Mouse (Mus musculus): ENCODE measurements around the gene Qprt. TPM values are rescaled to one million over a fixed set of nuclear protein-coding genes. Genes with fewer than 3 reads are reported as not detected.

Gene Qprt
- polyA plus RNA-seq, 1 experiment from 2014 or later, result 1.7 TPM

DNA sequence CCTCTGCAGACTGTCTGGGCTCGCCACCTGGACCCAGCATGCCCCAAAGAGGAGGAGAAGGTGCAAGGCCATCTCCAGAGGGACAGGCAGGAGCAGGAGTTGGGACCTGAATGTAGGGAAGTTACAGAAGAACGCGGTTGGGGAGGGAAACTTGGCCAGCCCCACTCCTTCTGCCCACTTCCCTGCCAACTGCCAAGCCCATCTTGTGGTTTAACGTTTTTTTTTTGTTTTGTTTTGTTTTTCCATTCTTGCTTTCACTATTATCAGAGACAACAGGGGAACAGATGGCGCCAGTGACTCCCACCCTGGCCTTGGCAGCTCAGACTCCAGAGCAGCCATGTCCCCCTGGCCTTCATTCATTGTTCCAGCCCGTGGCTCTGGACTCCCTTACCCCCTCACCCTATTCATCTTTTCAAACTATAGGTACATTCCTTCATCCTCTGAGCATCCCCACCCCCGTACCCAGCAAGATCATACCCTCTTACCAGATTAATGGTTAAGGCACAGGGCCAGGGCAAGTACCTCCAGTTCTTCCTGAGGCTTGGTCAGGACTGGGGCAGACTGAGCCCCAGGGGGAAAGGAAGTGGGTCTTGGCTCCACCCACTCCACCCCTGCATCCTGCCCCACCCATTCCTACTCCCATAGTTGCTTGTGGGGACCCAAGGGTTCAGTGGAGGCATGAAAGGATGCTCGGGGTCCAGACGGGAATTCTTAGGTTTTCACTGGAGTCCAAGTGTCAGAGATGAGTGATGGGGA is 15.4 kb upstream of the Qprt start, which contains the start of gene Spn:
Gene Spn, minus strand, starts transcription at position 562 of the 756 bp plus-strand sequence.
- ATAC-seq (ENCODE audit: low FRiP score) (no peak), DNase-seq (ENCODE audit: low spot score) (no peak)
- Histone ChIP-seq H3K4me2 (replicated peaks; ENCODE audit: low read depth, low read length) (no peak within 1 kb of the TSS), H3K27ac (ENCODE audit: low read depth, low read length) (no peak within 1 kb of the TSS), H3K36me3 (ENCODE audit: control insufficient read depth, insufficient read depth, low read length) (no peaks in the 10 kb centered on the region), H3K27me3 (ENCODE audit: control insufficient read depth, insufficient read depth, low read length) (no peaks in the 10 kb centered on the region), H3K4me3 (ENCODE audit: low read depth, low read length) (no peak within 1 kb of the TSS), H3K9ac (ENCODE audit: low read depth, low read length) (no peak within 1 kb of the TSS), H3K4me1 (replicated peaks; ENCODE audit: control insufficient read depth, insufficient read depth, low read length) (no peaks in the 10 kb centered on the region), H3K9me3 (ENCODE audit: control insufficient read depth, low read length) (no peaks in the 10 kb centered on the region)
- 65% methylated on average over 9 of the region's 9 CpGs for WGBS

DNA sequence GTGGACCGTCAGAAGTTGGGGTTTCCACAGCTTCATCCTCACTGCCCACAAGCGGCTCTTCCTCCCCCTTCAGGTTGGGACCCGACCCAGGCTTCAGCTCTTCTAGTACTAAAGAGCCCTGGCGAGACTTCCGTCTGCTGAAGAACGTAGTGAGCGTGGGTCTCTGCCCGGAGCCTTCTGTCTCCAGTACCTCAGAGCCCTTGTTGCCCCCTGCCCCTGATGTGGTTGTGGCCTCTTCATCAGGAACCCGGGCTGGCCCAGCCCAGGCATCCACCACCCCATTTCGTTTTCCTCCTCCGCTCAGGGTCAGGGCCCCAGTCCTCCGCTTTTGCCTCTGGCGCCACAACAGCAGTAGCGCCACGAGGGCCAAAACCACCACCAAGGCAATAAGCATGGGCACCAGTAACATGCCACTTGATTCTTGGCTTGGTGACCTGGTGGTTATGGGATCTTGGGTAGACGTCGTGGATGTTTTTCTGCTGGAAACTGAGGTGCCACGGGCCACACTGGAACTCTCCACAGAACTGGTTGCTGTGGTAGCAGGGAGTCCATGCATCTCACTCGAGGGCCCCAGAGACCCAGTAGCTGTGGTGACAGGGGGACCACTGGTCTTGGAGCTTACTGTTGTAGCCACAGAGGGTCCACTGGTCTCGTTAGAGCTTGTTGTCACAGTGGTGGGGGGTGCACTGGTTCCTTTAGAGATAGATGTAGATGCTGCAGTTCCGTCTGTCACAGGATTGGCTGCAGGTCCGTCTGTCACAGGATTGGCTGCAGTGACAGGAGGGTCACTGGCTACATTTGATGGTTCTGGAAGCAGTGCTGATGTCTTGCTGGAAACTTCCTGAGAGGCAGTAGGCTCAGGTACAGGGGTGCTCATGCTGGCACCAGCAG is 14.4 kb upstream of the Qprt start:
- WGBS, result 87% methylated on average over 22 of the region's 22 CpGs
- Histone ChIP-seq H3K36me3 (ENCODE audit: control insufficient read depth, insufficient read depth, low read length) (no peaks in the 10 kb centered on the region), H3K27me3 (ENCODE audit: control insufficient read depth, insufficient read depth, low read length) (no peaks in the 10 kb centered on the region), H3K27ac (ENCODE audit: low read depth, low read length) (no peak overlapping the region), H3K4me2 (replicated peaks; ENCODE audit: low read depth, low read length) (no peak overlapping the region), H3K9ac (ENCODE audit: low read depth, low read length) (no peak overlapping the region), H3K4me3 (ENCODE audit: low read depth, low read length) (no peak overlapping the region), H3K4me1 (replicated peaks; ENCODE audit: control insufficient read depth, insufficient read depth, low read length) (no peaks in the 10 kb centered on the region), H3K9me3 (ENCODE audit: control insufficient read depth, low read length) (no peaks in the 10 kb centered on the region)
- ATAC-seq (ENCODE audit: low FRiP score), result no peak
- DNase-seq (ENCODE audit: low spot score), result no peak

DNA sequence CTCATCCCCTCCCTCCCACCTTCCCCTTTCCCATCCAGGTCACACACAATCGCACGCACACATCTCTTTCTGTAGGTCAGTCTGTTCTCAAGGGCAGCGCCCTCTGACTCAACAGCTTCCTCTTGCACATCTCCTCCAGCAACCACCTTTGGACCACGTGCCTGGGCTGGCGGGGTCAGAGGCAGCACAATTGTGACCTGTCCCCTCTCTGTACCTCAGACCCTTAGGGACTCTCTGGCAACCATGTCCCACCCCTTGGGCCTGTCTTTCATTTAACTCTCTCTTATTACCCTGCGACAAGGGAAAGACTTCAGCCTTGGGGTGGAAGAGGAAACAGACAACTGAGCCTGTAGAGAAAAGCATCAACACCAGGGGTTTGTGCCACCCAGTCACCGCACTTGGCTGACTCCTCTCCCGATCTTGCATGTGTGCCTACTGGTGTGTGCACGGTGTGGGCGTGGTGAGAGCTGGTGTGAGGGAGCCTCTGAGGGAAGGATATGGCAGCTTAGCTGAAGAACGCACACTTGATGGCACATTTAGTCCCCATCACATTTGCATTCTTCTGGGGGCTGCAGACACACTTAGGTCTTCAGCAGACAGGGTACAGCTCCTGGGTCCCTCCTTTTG is 12.9 kb upstream of the Qprt start:
- Histone ChIP-seq H3K27me3 (ENCODE audit: control insufficient read depth, insufficient read depth, low read length) (no peaks in the 10 kb centered on the region), H3K27ac (ENCODE audit: low read depth, low read length) (no peak overlapping the region), H3K9ac (ENCODE audit: low read depth, low read length) (no peak overlapping the region), H3K4me2 (replicated peaks; ENCODE audit: low read depth, low read length) (no peak overlapping the region), H3K4me3 (ENCODE audit: low read depth, low read length) (no peak overlapping the region), H3K9me3 (ENCODE audit: control insufficient read depth, low read length) (no peaks in the 10 kb centered on the region), H3K36me3 (ENCODE audit: control insufficient read depth, insufficient read depth, low read length) (no peaks in the 10 kb centered on the region), H3K4me1 (replicated peaks; ENCODE audit: control insufficient read depth, insufficient read depth, low read length) (no peaks in the 10 kb centered on the region)
- DNase-seq (ENCODE audit: low spot score), result no peak
- WGBS, result 79% methylated on average over 11 of the region's 11 CpGs
- no peak for ATAC-seq (ENCODE audit: low FRiP score)

DNA sequence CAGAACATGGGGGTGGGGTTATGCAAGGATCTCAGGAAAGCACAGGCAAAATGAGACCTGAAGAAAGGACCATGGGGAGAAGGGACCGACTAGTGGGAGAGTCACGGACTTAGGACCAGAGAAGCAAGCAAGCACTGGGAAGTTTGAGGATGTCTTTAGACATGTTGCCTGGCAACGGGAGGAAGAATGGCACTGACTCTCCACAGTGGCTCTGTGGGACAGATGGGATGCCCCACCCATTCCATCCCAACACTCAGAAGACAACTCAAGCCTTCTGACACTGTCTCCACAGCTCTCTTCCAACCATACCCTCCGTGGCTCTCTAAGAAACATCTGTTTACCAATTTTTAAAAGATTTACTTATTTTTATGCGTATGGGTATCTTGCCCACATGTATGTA is 11.1 kb upstream of the Qprt start:
- H3K27me3 ChIP-seq (ENCODE audit: control insufficient read depth, insufficient read depth, low read length), result no peaks in the 10 kb centered on the region
- no peaks in the 10 kb centered on the region for H3K9me3 ChIP-seq (ENCODE audit: control insufficient read depth, low read length)
- WGBS, result 46% methylated on average over 5 of the region's 5 CpGs
- H3K4me3 ChIP-seq (ENCODE audit: low read depth, low read length), result no peak overlapping the region
- no peaks in the 10 kb centered on the region for H3K36me3 ChIP-seq (ENCODE audit: control insufficient read depth, insufficient read depth, low read length)
- no peaks in the 10 kb centered on the region for H3K4me1 ChIP-seq (replicated peaks; ENCODE audit: control insufficient read depth, insufficient read depth, low read length)
- no peak overlapping the region for H3K27ac ChIP-seq (ENCODE audit: low read depth, low read length)
- H3K9ac ChIP-seq (ENCODE audit: low read depth, low read length), result no peak overlapping the region
- DNase-seq (ENCODE audit: low spot score), result no peak
- no peak overlapping the region for H3K4me2 ChIP-seq (replicated peaks; ENCODE audit: low read depth, low read length)
- no peak for ATAC-seq (ENCODE audit: low FRiP score)

DNA sequence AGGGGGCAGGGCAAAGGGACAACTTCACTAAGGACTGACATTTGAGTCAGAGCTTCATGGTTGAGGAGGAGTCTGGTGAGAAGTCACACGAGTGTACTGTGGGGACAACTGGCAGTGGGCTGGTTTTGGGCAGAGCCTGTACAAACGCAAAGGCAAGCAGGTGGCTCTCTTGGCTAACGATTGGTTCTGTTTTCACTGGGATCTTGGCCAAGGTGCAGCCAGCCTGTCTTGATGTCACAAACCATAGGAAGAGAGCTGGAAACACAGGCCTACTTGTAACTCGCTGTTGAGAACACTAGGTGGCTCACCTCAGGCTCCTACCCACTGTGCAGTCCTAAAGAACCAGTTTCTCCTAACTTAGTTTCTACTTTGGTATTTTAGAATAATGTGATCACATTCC is 7.6 kb upstream of the Qprt start:
- Histone ChIP-seq H3K36me3 (ENCODE audit: control insufficient read depth, insufficient read depth, low read length) (no peaks in the 10 kb centered on the region), H3K27ac (ENCODE audit: low read depth, low read length) (no peak overlapping the region), H3K9me3 (ENCODE audit: control insufficient read depth, low read length) (no peaks in the 10 kb centered on the region), H3K4me1 (replicated peaks; ENCODE audit: control insufficient read depth, insufficient read depth, low read length) (no peaks in the 10 kb centered on the region), H3K4me3 (ENCODE audit: low read depth, low read length) (no peak overlapping the region), H3K27me3 (ENCODE audit: control insufficient read depth, insufficient read depth, low read length) (no peaks in the 10 kb centered on the region), H3K9ac (ENCODE audit: low read depth, low read length) (no peak overlapping the region), H3K4me2 (replicated peaks; ENCODE audit: low read depth, low read length) (no peak overlapping the region)
- 21% methylated on average over 4 of the region's 4 CpGs for WGBS
- DNase-seq (ENCODE audit: low spot score) (peak; percentile 42), ATAC-seq (ENCODE audit: low FRiP score) (no peak)

DNA sequence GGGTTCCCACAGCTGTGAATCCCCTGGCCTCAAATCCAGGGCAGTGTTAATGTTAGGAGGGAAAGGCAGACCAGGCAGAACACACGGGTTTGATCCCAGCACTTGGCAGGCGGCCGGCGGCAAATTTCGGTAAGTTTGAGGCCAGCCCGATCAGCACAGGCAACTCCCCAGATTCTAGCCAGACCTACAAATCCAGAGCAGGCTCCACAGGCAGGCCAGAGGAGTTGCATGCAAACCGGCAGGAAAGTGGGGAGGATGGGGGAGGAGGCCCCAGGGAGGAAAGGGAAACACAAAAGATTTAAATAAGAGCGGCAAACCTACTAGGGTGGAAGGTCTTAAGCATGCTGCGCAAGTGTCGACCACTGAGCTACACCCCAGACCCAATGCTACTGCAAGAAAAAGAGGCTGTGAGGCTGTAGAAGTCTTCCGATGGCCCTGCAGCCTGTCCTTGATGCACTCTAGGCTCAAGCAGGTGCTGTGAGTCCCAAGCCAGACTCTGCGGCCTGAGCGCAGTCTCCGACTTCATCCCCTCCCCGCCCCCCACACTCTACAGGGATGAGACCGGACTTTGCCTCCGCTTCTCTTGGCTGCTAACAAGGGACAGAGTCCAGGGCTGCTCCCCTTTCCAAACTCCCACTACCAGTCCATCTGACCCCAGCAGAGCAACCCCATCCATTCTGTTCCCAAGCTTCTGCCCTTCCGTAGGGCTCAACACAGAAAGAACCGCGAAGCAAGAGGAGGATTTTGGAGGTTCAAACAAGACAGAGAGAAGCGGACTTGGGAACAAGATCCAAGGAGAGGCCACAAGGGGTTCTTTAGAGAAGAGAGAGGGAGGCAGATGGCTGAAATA is 740 bp downstream of the Qprt start:
- Histone ChIP-seq H3K27ac (ENCODE audit: low read depth, low read length) (no peak overlapping the region), H3K36me3 (ENCODE audit: control insufficient read depth, insufficient read depth, low read length) (no peaks in the 10 kb centered on the region), H3K4me2 (replicated peaks; ENCODE audit: low read depth, low read length) (peak overlapping the region; percentile 24), H3K4me3 (ENCODE audit: low read depth, low read length) (0 out of 2 replicates have a peak overlapping the region, but pooled peaks have one; percentile 4), H3K4me1 (replicated peaks; ENCODE audit: control insufficient read depth, insufficient read depth, low read length) (0 out of 2 replicates have a peak, but pooled peaks cover 2% of the 10 kb centered on the region), H3K9me3 (ENCODE audit: control insufficient read depth, low read length) (no peaks in the 10 kb centered on the region), H3K27me3 (ENCODE audit: control insufficient read depth, insufficient read depth, low read length) (peaks cover 13% of the 10 kb centered on the region), H3K9ac (ENCODE audit: low read depth, low read length) (0 out of 2 replicates have a peak overlapping the region, but pooled peaks have one; percentile 2)
- ATAC-seq (ENCODE audit: low FRiP score) (no peak), DNase-seq (ENCODE audit: low spot score) (peak; percentile 45)
- WGBS, result 6% methylated on average over 21 of the region's 21 CpGs

DNA sequence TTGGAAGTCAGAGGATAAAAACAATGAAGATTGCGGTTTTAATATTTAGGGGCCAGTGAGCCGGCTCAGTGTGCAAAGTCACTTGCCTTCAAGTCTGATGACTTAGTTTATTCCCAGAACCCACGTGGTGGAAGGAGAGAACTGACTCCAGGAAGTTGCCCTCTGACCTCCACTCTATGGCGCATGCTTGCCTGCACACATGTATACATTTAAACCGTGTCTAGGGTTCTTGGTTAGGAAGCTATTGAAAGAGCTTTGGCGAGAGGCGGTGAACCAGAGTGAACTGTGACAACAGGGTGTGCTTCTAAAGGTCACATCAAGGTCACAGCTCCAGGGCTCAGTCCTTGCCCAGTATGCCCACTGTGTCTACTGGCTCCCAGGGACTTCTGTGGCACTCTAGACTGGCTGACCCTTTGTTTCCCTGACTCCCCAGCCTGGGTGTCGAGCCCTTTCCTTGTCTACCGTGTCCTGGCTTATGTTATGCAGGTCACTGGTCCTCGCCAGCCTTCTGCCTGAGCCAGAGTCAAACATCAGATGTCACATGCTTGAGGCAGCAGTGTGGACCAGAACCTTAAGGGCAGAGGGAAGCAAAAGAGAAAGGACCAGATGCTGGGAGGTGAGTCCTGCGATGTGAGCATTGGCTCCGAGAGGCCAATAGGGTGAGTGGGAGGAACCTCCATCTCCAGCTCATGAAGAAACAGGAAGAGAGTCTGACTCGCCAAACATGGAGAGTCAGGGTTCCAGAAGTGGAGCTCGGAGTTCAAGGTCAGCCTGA is 3.2 kb downstream of the Qprt start:
- no peak overlapping the region for H3K4me3 ChIP-seq (ENCODE audit: low read depth, low read length)
- WGBS, result 40% methylated on average over 14 of the region's 14 CpGs
- peaks cover 13% of the 10 kb centered on the region for H3K27me3 ChIP-seq (ENCODE audit: control insufficient read depth, insufficient read depth, low read length)
- H3K9me3 ChIP-seq (ENCODE audit: control insufficient read depth, low read length), result no peaks in the 10 kb centered on the region
- no peaks in the 10 kb centered on the region for H3K36me3 ChIP-seq (ENCODE audit: control insufficient read depth, insufficient read depth, low read length)
- ATAC-seq (ENCODE audit: low FRiP score), result no peak
- DNase-seq (ENCODE audit: low spot score), result no peak
- 0 out of 2 replicates have a peak, but pooled peaks cover 2% of the 10 kb centered on the region for H3K4me1 ChIP-seq (replicated peaks; ENCODE audit: control insufficient read depth, insufficient read depth, low read length)
- H3K4me2 ChIP-seq (replicated peaks; ENCODE audit: low read depth, low read length), result no peak overlapping the region
- H3K27ac ChIP-seq (ENCODE audit: low read depth, low read length), result no peak overlapping the region
- H3K9ac ChIP-seq (ENCODE audit: low read depth, low read length), result no peak overlapping the region
